Mouse (Mus musculus) spleen, adult 2 months (tissue): ENCODE results near the gene Lrrc8c. TPM values are rescaled to one million over a fixed set of nuclear protein-coding genes. Genes with fewer than 3 reads are reported as not detected.

Experiments
- DNase-seq, 2 experiments: peaks; one replicate each; pipeline versions ENCODE4 v3.0.0 to v3.0.0-alpha.2; 2012 to 2021; ENCODE audit warnings: low spot score in 2 of 2, low read depth in 1 of 2
- H3K27ac ChIP-seq: fragments of 200-500 bp; 2 replicates; pipeline ENCODE4 v1.5.1; 2012; ENCODE audit warnings: low read length, inconsistent platforms; ENCODE audit not compliant: insufficient read depth
- H3K27me3 ChIP-seq: fragments of 200-500 bp; 2 replicates; pipeline ENCODE4 v1.6.1; 2012; ENCODE audit warnings: mild to moderate bottlenecking, moderate library complexity, low read length, inconsistent platforms; ENCODE audit not compliant: control insufficient read depth, insufficient read depth
- H3K36me3 ChIP-seq: fragments of 200-500 bp; 2 replicates; pipeline ENCODE4 v1.6.1; 2012; ENCODE audit warnings: mild to moderate bottlenecking, low read length, inconsistent platforms; ENCODE audit not compliant: control insufficient read depth, insufficient read depth
- H3K4me1 ChIP-seq: fragments of 200-500 bp; 2 replicates; pipeline ENCODE4 v1.6.1; 2011; ENCODE audit warnings: inconsistent platforms; ENCODE audit not compliant: control insufficient read depth, insufficient read depth, insufficient read length
- H3K4me3 ChIP-seq: fragments of 200-500 bp; 2 replicates; pipeline ENCODE4 v1.5.1; 2011; ENCODE audit warnings: mild to moderate bottlenecking, inconsistent platforms; ENCODE audit not compliant: insufficient read depth, insufficient read length; ENCODE audit errors: extremely low read depth
- CTCF ChIP-seq: fragments of 200-500 bp; IDR thresholded peaks from 2 replicates; pipeline ENCODE4 v1.5.1; 2011; ENCODE audit warnings: mild to moderate bottlenecking, inconsistent platforms; ENCODE audit not compliant: insufficient read depth, insufficient read length, insufficient replicate concordance; ENCODE audit errors: extremely low read depth
- POLR2A ChIP-seq: fragments of 200-500 bp; IDR thresholded peaks from 2 replicates; pipeline ENCODE4 v1.6.1; 2011; ENCODE audit warnings: low read depth, low read length, inconsistent platforms
- WGBS: fragments of 180-500 bp; shearing (Covaris S2); methylation state at CpG from one replicate; pipeline ENCODE4 v1.1.7; 2018; 5-methylcytosine and 5-hydroxymethylcytosine counted together
- polyA plus RNA-seq: library from polyadenylated mRNA; depleted of rRNA; stranded (reverse); fragments of >200 nt; gene quantifications from 2 replicates; pipeline ENCODE4 v1.2.3, GENCODE M21; 2012

Lrrc8c gene
- polyA plus RNA-seq, 1 experiment: 33.9 TPM

DNA sequence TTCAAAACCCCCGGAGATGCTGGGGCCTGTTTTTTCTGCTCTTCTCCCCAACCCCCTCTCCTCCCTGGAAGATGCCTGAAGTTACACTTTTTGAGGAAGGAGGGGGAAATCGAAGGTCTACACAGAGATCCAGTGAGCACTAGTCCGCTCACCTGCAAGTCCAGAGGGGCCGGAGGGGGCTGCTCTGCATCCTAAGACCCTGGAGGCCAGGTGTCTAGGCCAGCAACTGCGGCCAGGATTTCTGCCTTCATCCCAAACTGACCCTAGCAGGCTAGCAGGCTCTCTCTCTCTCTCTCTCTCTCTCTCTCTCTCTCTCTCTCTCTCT lies 750 bp downstream of the Lrrc8c start:
- TF ChIP-seq POLR2A (no peak), CTCF (no peak)
- Histone ChIP-seq H3K36me3 (peaks cover 9% of the 10 kb centered on the region; the same call in 1 of the 2 replicates), H3K4me1 (peaks cover 4% of the 10 kb centered on the region), H3K27ac (peak overlapping the region; percentile 99), H3K4me3 (peak overlapping the region; percentile 77), H3K27me3 (no peaks in the 10 kb centered on the region)
- DNase-seq: no peak
- WGBS: 3% methylated on average over 5 of the region's 5 CpGs

DNA sequence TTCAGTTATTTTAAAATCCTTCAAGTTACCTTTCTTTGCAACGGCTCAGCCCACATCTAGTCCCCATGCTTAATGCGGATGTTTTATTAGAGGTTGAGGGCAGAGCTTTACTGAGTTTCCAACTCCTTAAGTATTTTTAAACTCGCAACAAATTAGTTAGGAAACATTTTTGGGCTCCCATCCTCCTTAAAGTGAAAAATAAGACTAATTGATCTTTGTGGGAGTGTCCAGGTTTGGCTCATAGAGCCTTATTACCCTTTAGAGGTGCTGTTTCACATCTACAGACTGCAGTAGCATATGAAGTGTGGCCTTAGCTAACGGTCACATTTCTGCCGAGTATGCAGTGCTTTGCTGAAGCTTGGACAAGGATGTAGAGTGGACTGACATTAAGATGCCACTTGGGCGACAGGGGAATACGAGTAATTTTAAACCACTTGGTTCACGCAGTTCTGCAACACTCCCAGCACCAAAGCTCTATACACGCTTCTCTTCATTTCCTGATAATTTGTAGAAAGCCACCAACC lies 1.3 kb downstream of the Lrrc8c start:
- WGBS: 14% methylated on average over 9 of the region's 9 CpGs
- TF ChIP-seq CTCF (no peak), POLR2A (no peak)
- Histone ChIP-seq H3K36me3 (peaks cover 11% of the 10 kb centered on the region), H3K27me3 (no peaks in the 10 kb centered on the region), H3K4me1 (peaks cover 2% of the 10 kb centered on the region), H3K4me3 (peak overlapping the region; percentile 77), H3K27ac (0 out of 2 replicates have a peak overlapping the region, but pooled peaks have one; percentile 99)
- DNase-seq: no peak

DNA sequence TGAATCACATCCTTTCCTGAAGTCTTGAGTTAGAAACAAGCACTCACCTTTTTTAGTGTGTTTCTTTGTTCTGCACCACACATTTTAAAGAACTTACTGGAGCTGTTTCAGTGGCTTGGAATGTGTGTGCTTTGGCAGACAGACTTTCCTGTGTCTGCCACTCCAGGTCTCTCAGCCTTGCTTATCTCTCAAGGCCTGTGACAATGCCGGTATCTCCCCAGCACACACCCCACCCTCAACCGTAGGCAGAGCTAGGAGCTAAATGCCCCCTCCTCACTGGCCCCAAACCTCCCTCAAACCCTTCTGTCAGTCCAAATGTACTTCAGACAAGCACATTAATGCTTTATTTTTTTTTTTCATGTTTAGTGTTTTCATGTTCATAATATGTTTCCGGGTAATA lies 4.3 kb downstream of the Lrrc8c start:
- H3K4me1 ChIP-seq: peaks cover 2% of the 10 kb centered on the region
- H3K4me3 ChIP-seq: no peak overlapping the region
- DNase-seq: no peak
- H3K27ac ChIP-seq: no peak overlapping the region
- no peak for TF ChIP-seq POLR2A
- TF ChIP-seq CTCF: no peak
- WGBS: 85% methylated on average over 3 of the region's 3 CpGs
- no peaks in the 10 kb centered on the region for H3K27me3 ChIP-seq
- H3K36me3 ChIP-seq: peaks cover 14% of the 10 kb centered on the region

DNA sequence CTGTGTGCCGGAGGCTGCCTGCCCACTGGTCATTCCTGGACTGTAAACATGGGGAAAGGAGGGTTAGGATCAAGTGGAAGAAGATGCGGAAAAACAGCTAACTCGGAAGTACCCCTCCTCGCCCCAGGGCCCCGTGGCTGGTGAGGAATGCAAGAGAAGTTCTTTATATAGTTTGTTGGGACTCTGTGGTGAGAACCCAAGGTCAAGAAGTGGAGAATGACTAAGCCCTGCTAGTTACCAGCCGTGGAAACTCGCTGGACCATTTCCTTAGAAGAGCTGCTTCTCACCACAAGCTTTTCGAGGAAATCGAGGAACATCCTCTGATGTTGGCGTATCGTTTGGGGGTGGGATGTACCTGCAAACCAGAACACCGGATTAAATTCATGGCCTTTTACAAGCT lies 5.8 kb downstream of the Lrrc8c start:
- Histone ChIP-seq H3K27ac (no peak overlapping the region), H3K4me1 (peaks cover 2% of the 10 kb centered on the region), H3K4me3 (no peak overlapping the region), H3K27me3 (no peaks in the 10 kb centered on the region), H3K36me3 (peaks cover 14% of the 10 kb centered on the region)
- 76% methylated on average over 12 of the region's 12 CpGs for WGBS
- TF ChIP-seq POLR2A (no peak), CTCF (no peak)
- DNase-seq: no peak

DNA sequence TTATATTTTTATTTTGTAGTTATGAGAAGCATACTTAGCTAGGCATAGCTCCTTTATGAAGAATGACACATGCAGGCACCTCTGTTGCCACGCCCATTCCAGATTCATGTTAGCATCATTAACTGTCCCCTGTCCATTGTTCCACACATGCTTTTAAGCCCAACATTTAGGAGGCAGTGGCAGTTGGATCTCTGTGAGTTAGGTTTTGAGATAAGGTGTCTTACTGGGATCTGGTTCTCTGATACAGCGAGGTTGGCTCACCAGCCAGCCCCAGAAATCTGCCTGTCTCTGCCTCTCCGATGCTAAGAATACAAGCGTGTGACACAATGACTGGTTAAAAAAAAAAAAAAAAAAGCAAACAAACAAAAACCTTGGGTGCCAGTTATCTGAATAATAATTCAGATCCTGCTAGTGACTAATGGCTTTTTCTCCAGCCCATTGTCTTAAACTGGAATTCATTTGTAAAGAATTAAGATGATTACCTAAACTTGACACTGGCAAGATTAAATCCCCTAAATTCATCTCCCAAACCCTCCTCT lies 7.0 kb downstream of the Lrrc8c start:
- Histone ChIP-seq H3K27ac (no peak overlapping the region), H3K27me3 (no peaks in the 10 kb centered on the region), H3K4me1 (peaks cover 6% of the 10 kb centered on the region), H3K4me3 (no peak overlapping the region), H3K36me3 (peaks cover 14% of the 10 kb centered on the region)
- no peak for DNase-seq
- 83% methylated on average over 4 of the region's 4 CpGs for WGBS
- TF ChIP-seq CTCF (no peak), POLR2A (no peak)

DNA sequence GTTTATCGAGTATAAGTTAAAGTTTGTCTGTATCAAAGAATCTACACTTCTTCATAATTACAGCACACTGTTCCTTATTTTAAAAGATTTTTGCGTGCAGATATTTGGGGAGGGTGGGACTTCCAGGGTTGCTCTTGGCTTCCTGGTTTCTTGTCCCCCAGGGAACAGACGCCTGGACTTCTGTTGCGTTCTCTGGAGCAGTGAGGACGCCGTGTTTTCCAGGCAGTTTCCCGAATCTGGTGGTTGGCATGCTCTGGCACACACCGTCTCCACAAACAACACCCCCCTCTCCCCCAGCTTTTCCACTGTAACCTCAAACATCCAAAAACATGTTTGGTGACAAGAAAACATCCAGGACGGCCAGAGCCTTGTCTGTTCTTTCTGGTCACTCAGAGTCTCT lies 7.6 kb downstream of the Lrrc8c start:
- TF ChIP-seq CTCF (no peak), POLR2A (no peak)
- Histone ChIP-seq H3K27me3 (no peaks in the 10 kb centered on the region), H3K36me3 (peaks cover 14% of the 10 kb centered on the region), H3K27ac (no peak overlapping the region), H3K4me3 (no peak overlapping the region), H3K4me1 (peaks cover 6% of the 10 kb centered on the region)
- WGBS: 90% methylated on average over 9 of the region's 9 CpGs
- DNase-seq: no peak

DNA sequence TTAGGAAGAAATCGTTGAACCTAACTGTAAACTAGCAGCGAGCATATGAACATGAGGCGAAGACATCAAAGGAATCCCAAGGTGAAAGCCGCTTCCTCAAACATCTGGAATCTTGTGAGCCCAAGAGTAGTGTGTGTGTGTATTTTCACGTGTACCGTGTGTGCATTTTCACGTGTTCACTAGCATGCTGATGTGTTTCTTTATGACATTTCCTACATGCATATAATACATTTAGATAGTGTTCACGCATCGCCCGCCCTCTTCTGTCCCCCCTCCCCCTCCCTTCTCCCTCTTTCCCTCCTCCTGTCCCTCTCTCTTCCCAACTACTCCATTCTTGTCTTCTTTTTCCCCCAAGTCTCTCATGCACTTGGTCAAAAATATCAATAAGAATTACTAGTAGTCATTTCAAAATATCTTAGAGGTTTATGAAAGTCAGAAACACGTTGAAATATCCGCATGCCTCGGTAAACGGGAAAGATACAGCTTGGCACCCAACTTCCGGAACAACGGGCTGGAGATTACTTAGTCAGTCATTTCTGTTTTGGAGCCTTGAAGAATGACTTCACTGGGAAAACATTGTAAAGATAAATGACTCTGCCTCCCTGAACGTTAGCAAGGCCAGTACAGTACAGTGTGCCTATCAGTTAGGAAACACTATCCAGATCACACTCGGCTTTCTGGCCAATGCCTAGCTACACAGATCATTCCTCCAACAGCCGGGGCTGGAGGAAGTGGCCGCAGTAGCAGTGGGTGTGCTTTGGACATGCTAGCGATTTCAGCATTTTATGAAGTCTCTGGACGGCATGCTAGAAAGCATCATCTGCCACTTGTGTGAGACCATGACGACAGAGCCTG lies 8.5 kb downstream of the Lrrc8c start:
- H3K36me3 ChIP-seq: peaks cover 15% of the 10 kb centered on the region
- 86% methylated on average over 23 of the region's 23 CpGs for WGBS
- peaks cover 5% of the 10 kb centered on the region for H3K4me1 ChIP-seq
- H3K4me3 ChIP-seq: no peak overlapping the region
- no peak overlapping the region for H3K27ac ChIP-seq
- no peaks in the 10 kb centered on the region for H3K27me3 ChIP-seq
- TF ChIP-seq POLR2A (no peak), CTCF (no peak)
- no peak for DNase-seq
